Mouse (Mus musculus): ENCODE data around the gene Rimbp2. TPM values are rescaled to one million over a fixed set of nuclear protein-coding genes. Genes with fewer than 3 reads are reported as not detected.
A peak's percentile ranks its signal among the peaks of the same experiment; 100 is the strongest.

The Rimbp2 gene
- total RNA-seq, 2 experiments from 2014 or later = 12.4 to 13.0 TPM

DNA sequence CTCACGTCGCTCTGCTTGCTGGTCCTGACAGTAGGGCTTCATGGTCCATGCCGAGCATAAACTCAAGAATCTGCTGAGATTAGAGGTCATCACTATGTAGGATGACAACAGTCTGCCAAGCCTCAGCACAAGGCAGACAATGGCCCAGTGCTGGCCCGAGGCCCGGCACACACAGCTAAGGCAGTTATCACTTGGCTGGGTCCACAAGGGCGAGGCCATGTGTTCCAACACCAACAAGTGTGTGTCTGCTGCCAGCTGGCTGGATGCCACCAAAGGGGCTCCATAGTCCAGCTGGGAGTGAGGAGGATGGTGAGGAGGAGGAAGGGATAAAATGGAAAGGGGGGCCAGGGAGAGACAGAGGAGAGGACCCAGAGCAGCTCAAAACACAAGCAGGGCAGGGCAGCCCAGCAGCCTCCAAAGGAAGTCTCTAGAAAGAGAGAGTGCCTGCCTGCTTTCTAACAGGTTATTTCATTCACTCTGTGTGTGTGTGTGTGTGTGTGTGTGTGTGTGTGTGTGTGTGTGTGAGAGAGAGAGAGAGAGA, 17.9 kb downstream of the Rimbp2 start:
- no peak for DNase-seq (ENCODE audit: low spot score in 2 of 2)

DNA sequence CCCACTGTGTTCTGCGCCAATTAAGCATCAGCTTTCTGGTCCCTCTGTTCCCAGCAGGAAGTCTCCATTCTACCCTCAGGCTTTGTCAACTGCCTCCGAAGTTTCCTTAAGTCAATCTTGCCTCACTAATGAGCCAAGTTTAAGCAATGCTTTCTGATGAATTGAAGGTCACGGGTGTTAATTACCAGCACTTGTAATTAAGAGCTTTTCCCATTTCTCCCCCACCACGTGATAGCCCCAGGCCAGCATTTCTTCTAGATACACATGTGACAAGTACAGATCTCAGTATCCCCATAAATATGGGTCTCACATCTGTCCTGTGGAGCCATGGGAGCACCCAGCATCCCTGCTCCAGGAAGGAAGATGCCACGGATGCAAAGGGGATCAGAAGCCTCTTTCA, 20.5 kb downstream of the Rimbp2 start:
- no peak for DNase-seq (ENCODE audit: low spot score in 2 of 2)

DNA sequence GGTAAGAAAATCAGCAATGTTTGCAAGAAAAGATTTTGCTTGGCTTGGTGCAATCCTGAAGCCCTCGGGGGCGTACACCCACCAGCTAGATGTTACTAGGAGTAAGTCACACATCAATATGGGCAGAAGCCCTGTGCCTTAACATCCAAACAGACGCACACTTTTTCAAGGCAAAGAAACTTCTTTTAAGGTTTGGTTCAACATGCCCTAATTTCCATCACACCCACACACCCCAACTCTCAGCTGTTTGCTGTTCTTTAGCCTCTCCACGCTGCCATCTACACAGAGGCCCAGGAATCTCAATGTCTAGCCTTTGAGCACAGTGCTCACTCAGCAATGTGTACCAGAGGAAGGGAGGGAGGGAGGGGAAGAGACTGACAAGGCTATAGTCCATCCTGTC, 28.2 kb downstream of the Rimbp2 start:
- no peak for DNase-seq (ENCODE audit: low spot score in 2 of 2)

DNA sequence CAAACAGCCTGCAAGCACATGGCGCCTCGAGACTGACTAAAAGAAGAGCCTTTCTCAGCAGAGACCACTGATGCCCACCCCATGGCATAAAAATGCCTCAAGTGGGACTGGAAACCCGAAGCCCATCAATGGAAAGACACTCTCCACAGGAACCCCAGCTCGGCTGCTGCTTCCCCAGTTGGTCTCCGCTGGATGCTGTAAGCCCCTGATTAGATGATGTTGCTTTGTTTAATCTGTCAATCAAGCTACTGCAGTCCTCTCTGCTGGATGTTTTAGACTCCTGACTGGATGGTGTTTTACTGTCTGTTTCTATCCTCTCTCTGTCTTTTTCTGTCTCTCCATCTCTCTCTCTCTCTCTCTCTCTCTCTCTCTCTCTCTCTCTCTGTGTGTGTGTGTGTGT, 33.2 kb downstream of the Rimbp2 start:
- no peak for DNase-seq (ENCODE audit: low spot score in 2 of 2)

DNA sequence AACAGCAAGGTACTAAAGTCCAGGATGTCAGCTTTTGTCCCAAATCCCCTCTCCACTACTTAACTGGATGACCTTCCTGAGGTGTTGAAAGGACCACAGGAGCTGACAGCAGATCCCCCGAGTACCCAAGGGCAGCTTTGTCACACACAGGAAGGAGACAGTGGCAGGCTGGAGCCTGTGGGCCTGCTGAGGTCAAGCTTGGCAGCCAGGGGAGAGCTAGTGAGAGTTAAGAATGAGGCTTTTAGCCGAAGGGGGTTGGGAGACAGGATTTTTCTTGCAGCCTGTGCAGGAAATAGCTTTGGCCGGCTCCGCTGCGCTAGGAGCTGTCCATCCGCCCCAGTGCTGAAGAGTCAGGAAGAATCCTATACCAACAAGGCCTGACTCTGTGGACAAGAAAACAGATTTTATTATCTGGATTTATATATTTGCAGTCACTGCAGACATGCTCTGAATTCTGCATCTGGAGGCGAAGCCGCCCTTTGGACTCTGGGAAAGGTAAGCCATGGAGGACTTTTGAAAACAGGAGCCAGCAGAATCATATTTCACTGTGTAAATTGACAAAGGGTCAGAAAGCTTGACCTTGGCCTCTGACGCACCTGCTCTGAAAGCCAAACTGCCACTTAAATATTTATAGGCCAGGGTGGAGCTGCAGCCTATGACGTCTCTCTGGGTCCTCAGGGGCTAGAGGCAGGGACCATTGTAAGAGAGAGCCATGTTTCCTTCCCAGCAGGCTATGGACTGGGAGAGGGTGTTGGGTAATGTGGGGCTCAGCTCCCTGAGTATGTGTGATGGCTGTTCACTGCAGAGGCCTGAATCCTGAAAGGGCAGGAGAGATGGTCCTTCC, 35.9 kb downstream of the Rimbp2 start:
- peak; percentile 41 to 50 for DNase-seq (ENCODE audit: low spot score in 2 of 2)

DNA sequence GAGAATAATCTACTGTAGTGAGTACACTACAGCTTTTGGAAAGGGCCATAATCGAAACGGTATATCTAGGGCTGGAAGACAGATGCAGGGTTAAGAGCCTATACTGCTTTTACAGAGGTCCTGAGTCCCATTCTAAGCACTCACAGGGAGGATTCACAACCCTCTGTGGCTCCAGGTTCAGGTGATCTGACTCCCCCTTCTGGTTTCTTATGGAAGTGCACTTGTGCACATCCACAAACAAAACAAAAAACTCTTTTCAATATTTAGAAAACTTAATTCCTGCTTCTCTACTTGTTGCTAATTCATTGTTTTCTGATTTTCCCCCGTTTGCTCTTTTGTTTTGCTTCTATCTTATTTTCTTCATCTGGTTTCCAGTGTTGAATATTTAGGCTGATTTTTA, 39.5 kb downstream of the Rimbp2 start:
- no peak for DNase-seq (ENCODE audit: low spot score in 2 of 2)

DNA sequence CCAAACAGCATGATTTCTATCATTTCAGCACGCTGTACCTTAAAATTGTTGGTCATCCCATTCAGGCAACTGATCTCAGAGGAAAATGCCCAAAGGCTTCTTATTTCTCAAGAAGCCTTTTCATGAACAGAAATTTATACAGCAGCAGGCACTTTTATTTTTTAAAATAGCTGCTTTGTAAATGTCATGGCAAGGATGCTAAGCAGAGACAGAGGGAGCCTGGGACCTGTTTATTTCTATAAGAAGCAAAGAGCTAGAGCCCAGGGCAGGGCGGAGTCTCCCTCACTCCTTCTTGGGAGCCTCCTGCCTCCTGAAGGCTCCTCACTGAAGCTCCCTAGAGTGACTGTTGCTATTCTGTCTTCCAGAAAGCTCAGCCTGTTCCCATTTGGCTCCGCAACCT, 40.9 kb downstream of the Rimbp2 start:
- DNase-seq (ENCODE audit: low spot score in 2 of 2) = no peak

DNA sequence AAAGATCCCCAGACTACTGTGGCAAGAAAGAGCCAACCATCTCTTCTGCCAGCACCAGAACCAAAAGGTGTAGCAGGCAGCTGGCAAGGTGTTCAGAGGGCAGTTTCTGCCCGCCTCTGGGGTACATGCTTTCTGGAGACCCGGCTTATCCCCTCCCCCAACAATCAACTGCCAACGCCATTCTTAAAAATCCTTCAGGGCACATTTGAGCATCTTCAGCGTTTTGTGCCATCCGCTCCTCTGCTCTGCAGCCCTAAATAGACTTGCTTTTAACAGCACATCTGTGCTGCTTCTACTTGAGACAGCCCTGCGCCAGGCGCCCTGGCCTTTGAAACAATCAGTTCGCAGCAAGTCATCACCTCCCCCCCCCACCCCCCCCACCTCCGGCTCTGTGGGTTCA, 41.7 kb downstream of the Rimbp2 start:
- DNase-seq (ENCODE audit: low spot score in 2 of 2) = no peak

DNA sequence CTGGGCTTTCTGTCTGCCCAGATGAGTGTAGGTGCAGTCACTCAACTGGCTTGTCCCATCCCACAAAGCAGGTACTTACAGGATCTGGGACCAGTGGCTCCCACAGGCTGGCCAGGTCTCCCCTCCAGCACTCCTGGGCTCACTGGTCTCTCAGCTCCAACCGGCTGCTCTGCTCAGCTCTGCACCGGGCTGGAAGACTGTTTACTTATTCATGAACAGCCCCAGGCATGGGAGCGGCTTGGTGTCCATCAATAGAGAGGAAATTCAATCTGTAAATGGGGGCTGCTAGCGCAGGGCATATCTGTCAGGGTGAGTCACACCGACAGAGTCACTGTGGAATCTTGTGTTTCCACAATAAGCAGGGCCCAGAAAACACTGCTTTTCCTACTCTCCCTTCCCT, 49.2 kb downstream of the Rimbp2 start:
- DNase-seq (ENCODE audit: low spot score in 2 of 2) = no peak

DNA sequence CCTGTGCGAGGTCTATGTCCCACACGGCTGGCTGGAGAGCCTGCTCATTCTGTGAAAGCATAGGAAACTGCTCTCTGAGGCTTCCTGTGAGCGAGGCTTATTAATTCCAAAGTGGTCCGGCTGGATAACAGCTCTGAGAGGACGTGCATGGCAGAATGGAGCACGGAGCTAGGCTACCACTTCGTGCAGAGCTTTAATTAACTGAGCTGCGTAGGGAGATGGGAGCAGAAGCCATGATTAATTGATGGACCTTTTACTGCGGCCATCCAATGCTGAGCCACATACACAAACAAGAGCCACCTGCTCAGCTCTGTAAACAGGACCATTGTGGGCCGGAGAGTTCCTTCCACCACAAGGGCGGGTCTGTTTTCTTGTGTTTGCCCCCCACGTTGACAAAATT, 50.2 kb downstream of the Rimbp2 start:
- DNase-seq (ENCODE audit: low spot score in 2 of 2) = no peak

DNA sequence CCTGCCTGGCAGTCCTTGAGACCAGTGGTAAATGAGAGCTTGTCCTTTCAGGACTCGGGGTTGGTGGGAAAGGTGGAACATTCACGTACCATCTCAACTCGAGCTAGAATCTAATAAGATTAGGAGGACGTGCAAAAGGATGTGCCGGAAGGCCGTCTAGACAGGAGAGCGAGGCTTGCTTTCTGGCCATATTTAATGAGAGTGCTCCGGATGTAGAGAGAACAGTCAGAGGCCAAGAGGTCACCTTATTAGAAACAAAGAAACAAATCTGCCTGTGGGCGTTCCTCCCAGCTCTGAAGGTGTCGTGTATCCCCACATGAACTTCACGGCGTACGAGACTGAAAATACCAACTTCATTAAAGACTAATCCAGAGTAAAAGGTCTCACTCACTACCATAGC, 53.3 kb downstream of the Rimbp2 start:
- DNase-seq (ENCODE audit: low spot score in 2 of 2) = no peak

DNA sequence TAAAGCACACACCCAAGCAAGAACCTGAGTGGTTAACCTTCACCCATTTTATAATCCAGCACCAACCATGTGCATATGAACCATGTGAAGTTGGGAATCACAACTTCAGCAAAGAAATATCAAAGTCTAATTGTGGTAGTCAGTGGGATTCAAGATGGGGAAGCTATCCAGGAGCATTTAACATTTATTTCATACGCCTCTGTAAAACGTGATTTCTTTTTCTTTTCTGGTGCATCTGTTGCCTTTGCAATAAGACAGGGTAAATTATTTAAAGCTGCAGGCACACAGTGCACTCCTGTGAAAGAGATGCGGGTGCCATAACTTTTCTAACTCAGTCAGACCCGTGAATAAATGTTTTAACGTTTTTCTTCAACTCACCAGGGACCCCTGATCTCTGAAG, 58.4 kb downstream of the Rimbp2 start:
- DNase-seq (ENCODE audit: low spot score in 2 of 2) = no peak

DNA sequence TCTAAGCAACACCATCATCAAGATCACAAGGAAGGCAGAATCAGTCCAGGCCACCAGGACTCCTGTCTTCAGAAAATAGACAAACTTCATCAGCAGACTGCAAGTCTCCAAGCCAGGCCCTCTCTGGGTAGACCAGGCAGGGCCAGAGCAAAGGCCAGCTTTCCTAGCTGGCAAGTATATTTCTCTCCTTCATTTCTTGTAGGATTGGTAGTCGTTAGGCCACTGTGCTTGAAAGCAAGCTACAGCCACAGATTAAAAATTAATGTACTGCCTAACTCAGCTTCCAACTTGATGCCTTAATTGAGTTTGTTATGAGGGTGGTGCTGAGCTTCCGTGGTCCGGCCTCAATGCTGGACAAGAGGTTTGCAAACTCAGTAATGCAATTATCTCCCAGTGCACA, 65.7 kb downstream of the Rimbp2 start:
- DNase-seq (ENCODE audit: low spot score in 2 of 2) = no peak

DNA sequence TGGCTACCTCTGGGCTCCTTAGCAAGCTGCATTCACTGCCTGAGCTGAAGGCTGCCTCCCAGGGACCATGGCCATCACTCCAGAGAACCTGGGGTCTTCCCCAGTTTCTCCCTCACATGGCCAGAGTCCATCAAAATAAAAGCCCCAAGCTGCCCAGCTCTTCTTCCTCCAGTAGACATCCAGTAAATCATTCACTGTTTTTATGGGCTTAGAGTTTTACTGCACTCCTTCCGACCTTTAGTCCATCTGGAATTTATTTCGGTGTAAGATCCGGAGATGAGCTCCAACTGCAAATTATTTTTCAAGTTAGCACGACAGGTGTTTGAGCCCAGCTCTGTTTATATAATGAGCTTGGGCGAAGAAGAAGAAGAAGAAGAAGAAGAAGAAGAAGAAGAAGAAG, 69.0 kb downstream of the Rimbp2 start:
- no peak for DNase-seq (ENCODE audit: low spot score in 2 of 2)

DNA sequence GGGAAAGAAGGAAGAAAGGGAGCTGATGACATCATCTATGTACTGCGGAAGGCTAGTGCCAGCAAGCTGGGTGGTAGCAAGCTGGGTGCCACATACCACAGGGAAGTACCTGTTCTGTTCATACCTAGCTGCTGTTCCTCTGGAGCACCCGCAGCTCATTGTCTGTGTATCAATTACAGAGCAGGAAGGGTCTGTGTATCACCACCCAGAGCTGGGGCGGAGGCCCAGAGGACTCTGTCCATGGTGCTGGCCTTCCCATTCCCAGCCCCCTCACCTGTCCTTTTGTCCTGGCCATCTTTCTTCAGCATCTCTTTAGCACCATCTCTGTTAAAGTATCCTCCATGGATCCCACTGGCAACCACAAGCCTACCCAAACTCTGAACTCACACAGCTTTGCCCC, 74.2 kb downstream of the Rimbp2 start:
- DNase-seq (ENCODE audit: low spot score in 2 of 2) = no peak

DNA sequence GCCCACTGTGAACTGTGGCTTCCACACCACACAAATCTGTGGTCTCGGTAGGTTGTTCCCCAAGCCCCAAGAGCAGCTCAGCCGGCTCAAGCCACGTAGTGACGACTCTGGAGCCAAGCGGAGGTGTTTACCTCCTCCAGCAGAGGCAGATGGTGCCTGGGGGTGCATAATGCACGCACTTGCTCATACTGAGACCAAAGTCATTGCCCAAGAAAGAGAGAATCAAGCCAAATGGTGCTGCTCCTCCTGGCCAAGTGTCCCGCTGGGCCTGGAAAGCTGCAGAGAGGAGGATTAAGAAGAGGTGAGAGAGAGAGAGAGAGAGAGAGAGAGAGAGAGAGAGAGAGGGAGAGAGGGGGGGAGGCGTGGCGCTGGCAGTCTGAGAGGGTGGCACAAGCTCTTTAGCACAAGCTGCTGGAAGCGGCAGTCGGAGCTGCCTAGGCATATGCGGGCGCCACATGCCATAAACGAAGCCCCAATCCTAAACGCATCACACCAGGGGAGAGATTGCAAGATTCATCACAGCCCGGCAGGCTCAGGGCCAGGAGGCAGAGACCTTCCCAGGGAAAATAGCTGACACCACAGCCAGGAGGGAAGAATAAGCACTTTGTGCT, 75.8 kb downstream of the Rimbp2 start:
- DNase-seq (ENCODE audit: low spot score in 2 of 2) = no peak

DNA sequence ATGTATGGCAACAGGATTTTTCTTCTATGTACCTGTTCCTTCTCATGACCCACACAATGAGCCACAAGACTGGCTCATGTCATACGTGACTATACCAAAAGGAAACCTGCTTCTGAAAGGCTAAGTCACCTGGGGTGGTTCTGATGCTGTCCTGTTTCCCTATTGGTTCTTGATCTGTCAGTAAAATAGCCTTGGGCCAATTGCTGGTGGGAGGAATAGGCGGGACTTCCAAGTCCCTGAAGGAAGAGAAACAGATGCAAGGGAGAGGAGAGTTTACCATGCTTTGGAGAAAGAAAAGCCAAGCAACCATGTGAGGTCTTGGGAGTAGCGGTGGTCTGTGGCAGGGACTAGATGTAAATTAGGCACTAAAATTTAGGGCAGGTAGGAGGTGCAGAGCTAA, 81.6 kb downstream of the Rimbp2 start:
- no peak for DNase-seq (ENCODE audit: low spot score in 2 of 2)

DNA sequence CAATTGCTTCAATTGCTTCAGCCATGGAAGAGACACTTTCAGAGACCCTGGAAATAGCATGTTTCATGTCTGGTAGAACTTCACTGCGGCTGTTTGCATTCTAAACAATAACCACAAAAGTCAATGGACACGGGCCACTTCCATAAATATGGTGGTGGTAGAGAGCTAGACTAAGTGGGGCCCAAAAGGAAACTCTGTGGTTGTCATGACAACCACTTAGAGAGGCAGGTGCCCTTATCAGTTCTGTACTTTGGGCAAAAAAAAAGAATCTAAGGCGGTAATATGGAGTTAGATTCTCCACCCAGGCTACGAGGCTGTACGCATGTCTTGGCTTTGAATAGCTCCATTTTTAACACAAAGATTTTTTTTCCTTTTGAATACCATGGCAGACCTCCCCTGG, 86.5 kb downstream of the Rimbp2 start:
- DNase-seq (ENCODE audit: low spot score in 2 of 2) = no peak

DNA sequence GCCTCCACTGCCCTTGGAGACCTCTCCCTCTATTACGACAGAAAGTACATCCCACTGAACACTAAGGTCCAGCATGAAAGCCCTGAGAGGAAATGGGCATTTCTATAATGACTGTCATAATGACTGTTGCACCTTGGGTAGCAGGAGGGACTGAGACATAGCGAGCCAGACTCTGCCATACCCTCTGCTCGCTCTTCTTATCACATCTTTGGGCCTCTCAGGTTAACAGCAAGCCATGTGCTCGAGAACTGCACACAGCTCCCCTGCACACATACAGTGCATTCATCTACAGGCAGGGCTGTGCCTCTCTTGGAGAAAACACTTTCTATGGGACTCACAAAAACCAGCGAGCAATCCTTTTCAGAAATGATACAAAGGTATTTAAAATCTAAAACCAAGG, 87.0 kb downstream of the Rimbp2 start:
- no peak for DNase-seq (ENCODE audit: low spot score in 2 of 2)

DNA sequence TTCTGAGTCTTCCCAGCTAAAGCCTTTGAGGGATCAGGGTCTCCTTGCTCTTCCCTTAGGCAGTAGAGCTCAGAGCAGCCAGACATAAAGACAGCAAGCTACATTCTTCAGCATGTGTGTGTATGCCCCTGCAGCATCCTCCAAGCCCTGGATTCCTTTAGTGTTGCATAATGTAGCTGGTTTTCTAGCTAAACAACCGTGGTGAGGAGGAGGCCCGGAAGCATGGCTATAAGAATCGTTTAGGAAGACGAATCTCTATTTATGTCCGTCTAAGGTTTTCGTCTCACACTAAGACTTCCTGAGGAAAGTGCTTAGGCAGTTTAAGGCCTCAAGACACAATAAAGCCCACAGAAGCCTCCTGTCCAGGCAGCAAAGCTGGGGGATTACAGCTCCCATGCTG, 89.8 kb downstream of the Rimbp2 start:
- no peak for DNase-seq (ENCODE audit: low spot score in 2 of 2)

DNA sequence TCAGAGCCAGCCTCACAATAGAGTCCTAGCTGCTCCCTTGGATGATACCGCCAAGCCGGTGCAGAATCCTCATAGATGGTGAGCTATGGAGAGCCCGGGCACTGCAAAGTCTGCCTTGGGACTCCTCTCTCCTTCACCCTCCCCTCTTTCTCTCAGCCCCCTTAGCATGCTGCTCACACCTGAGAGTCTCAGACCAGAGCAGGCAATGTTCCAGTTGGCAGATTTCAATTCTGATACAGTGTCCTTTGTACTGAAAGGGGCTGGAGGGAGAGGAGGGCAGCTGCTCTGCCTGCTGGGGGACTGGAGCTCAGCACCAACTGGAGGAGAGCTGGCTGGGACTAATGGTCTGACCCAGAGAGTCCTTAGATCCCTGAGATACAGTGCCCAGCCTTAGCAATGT, 92.4 kb downstream of the Rimbp2 start:
- DNase-seq (ENCODE audit: low spot score in 2 of 2) = no peak

DNA sequence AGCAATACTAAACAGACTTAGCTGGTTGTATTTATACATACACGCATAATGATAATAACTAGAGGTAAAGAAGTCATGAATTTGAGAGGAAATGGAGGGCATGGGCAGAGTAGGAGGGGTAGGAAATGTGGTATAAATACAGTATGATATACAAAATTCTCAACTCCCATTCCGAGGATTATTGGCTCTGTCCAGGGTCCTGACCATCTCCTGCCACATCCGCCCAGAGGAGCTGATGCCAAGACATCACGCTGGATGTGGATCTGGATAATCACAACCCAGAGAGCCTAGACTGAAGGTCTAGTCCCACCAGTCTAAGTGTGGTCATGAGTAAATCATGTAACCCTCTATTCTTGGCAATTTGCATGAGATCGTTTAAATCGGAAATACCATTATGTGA, 100.5 kb downstream of the Rimbp2 start:
- DNase-seq (ENCODE audit: low spot score in 2 of 2) = no peak

DNA sequence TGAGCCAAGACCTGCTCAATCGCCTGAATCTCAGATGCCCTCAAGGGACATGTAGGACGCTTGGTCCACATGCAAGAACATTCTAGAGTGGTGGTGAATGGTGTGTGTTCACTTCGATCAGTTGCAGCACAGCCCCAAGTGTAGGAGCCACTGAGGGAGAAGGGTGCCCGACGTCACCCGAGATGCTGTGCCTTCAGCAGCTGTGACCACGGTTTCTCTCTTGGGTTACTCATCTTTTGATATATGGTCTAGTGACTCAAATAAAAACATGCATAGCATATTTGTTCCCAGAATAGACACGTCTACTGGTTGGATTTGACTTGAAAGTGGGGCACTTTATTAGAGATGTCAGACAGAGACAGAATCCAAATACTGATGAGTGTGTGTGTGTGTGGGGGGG, 105.5 kb downstream of the Rimbp2 start:
- DNase-seq (ENCODE audit: low spot score in 2 of 2) = no peak

All from adrenal gland, postnatal 4 days (tissue).